Mouse (Mus musculus) splenic B cell, adult 2 months (primary cell): ENCODE measurements around the gene Tmem258.

Source experiments
- DNase-seq: peaks from one replicate; pipeline ENCODE4 v3.0.0-alpha.2; 2011; ENCODE audit warnings: low read depth, low spot score
- H3K27me3 ChIP-seq: 2 replicates; pipeline ENCODE4 v1.6.1; 2012; ENCODE audit warnings: mild to moderate bottlenecking, low read length, moderate library complexity, mixed read lengths; ENCODE audit not compliant: control insufficient read depth, poor library complexity, insufficient read depth, severe bottlenecking
- H3K36me3 ChIP-seq: 2 replicates; pipeline ENCODE4 v1.6.1; 2012; ENCODE audit warnings: mild to moderate bottlenecking, low read length, moderate library complexity, mixed read lengths; ENCODE audit not compliant: control insufficient read depth, poor library complexity, insufficient read depth, severe bottlenecking

Tmem258 gene

GRCm38 (mm10) chr19:10194337-10194736 lies 9.5 kb upstream of the Tmem258 start:
- Histone ChIP-seq H3K36me3 (no peaks in the 10 kb centered on the region; the same call in 1 of the 2 replicates), H3K27me3 (no peaks in the 10 kb centered on the region)
- no peak for DNase-seq

- DNase-seq = no peak
- no peaks in the 10 kb centered on the region for H3K27me3 ChIP-seq
- H3K36me3 ChIP-seq = peaks cover 4% of the 10 kb centered on the region
Observed at GRCm38 (mm10) chr19:10195252-10195651, 8.6 kb upstream of the Tmem258 start.

DNA sequence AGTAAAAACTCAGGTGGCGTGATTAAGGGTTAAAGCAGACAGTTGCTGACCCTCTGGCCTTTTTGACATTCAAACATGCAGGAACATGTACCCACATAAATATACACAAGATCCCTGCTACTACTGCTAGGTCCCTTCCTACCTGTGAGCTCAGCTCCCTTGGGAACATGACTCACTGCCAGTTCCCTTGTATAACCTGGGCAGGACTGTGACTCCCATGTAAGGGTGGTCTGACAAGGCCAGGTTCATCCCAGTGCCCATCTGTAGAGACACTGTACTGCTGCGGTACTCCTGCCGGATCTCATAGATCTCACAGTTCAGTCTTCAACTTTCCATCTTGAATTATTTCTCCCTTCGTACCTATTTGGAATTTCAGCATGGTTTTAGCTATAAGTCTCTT lies 6.7 kb upstream of the Tmem258 start:
- DNase-seq = no peak
- Histone ChIP-seq H3K36me3 (peaks cover 4% of the 10 kb centered on the region), H3K27me3 (no peaks in the 10 kb centered on the region)

DNA sequence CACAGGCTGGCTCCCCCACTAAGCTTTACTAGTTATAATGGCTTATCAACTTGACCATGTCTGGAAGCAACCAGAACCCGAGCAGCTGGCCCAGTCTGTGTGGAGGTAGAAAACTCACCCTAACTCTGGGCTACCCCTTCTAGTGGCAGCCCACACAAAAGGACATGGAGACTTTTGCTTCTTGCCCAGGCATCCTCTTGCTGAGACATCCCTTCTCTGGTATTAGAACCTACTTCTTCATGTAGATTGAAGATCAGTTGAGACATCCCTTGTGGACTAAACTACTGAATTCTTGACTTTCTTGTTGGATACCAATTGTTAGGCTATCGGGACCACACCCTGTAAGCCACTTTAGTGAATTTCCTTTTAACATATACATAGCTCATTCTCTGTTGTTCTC lies 5.5 kb upstream of the Tmem258 start:
- peaks cover 4% of the 10 kb centered on the region for H3K36me3 ChIP-seq
- no peak for DNase-seq
- no peaks in the 10 kb centered on the region for H3K27me3 ChIP-seq

DNA sequence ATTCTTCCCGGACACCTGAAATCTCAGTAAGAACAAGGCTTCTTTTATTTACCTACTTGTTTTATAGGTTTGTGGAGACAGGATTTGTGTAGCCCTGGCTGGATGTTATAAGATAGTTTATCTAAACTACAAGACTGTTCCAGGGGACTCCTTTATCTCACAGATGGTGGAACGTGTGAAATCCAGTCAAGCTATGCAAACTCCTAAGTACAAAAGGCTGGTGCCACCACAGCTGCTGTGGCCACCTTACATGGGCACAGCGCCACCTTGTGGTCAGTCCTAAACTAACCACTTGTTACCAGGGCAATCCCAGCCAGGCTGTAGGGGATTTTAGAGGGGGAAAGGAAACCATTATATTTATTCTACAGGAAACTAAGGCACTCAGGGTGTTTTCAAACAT lies 5.1 kb upstream of the Tmem258 start:
- peaks cover 4% of the 10 kb centered on the region for H3K36me3 ChIP-seq
- peak; percentile 86 for DNase-seq
- no peaks in the 10 kb centered on the region for H3K27me3 ChIP-seq

DNA sequence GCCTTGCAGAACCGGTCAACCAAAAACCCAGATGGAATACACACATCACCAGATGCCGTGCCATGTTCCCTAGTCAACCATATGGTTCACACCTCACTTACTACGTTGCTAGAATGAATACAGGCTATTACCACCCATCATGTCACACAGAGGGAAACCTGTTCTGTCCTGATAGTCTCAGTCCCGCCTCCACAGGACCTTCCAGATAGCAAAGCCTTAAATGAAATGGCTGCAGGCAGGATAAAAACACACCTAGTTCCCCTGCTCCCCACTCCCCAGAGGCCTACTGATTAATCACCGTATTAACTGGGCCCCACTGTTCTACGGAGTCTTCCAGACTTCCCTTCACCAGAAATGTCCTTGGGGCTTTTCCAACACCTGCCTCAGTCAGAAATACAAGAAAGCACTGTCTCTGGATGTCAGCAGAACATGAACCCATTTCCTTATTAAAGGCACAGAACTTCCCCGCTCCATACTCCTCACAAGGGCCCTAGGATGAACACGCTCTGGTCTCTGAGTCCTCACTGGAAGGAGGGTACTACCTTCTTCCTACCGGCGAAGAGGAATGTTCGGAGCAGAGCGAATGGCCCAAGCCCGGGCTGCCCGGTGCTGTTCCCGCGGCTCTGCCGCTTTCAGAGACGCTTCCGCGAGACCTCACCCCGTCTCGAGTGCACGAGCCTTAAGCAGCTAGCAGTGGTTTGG lies 517 bp upstream of the Tmem258 start:
- DNase-seq = peak; percentile 15
- no peaks in the 10 kb centered on the region for H3K27me3 ChIP-seq
- H3K36me3 ChIP-seq = peaks cover 4% of the 10 kb centered on the region

- no peaks in the 10 kb centered on the region for H3K27me3 ChIP-seq
- H3K36me3 ChIP-seq = peaks cover 3% of the 10 kb centered on the region; the same call in 1 of the 2 replicates
- peak; percentile 73 for DNase-seq
Observed at GRCm38 (mm10) chr19:10204616-10205001, 795 bp downstream of the Tmem258 start.

- no peak for DNase-seq
- Histone ChIP-seq H3K36me3 (peaks cover 1% of the 10 kb centered on the region; the same call in 1 of the 2 replicates), H3K27me3 (no peaks in the 10 kb centered on the region)
Observed at GRCm38 (mm10) chr19:10205051-10205450, 1.2 kb downstream of the Tmem258 start.

- DNase-seq = no peak
- Histone ChIP-seq H3K36me3 (no peaks in the 10 kb centered on the region), H3K27me3 (no peaks in the 10 kb centered on the region)
Observed at GRCm38 (mm10) chr19:10208851-10209250, 5.0 kb downstream of the Tmem258 start.

DNA sequence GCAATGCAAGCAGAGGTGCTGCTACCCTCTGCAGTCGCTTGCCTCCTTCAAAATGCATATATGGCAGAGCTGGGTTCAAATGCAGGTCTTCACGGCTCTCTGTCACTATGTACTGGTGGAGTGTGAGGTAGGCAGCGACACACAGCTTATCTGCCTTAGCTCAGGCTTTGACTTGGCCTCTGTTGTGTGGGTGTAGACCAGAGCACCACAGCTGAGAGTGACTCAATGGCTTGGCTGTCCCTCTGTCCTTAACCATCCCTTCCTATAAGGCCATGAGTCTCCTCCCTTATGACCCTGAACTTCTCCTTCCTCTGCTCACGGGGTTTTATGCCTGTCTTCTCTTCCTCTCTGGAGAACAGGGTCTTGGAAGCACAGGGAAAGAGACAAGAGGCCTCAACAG lies 7.1 kb downstream of the Tmem258 start:
- Histone ChIP-seq H3K36me3 (no peaks in the 10 kb centered on the region), H3K27me3 (no peaks in the 10 kb centered on the region)
- DNase-seq = no peak

GRCm38 (mm10) chr19:10213796-10214471 lies 10.1 kb downstream of the Tmem258 start:
- Histone ChIP-seq H3K27me3 (no peaks in the 10 kb centered on the region), H3K36me3 (no peaks in the 10 kb centered on the region)
- no peak for DNase-seq

GRCm38 (mm10) chr19:10216101-10216500 lies 12.3 kb downstream of the Tmem258 start:
- DNase-seq = no peak
- Histone ChIP-seq H3K36me3 (no peaks in the 10 kb centered on the region), H3K27me3 (no peaks in the 10 kb centered on the region)

DNA sequence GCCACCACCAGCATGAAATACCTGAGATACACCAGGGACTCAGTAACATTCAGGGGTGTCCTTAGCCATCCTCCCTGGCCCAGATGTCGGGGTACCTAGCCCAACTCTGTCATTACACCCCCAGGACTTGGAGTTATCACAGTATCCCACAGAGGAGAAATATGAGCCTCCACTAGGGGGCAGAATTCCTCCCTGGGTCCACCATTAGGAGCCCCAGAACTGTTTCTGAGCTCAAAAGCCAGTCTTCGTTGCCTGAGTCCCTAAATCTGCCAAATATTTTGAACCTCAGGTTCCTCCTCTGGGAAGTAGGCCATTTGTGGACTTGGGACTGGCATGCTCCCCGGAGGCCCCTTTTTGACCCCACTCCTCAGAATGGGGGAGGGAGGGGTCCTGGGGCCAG lies 15.3 kb downstream of the Tmem258 start:
- DNase-seq = peak; percentile 65
- H3K36me3 ChIP-seq = no peaks in the 10 kb centered on the region
- no peaks in the 10 kb centered on the region for H3K27me3 ChIP-seq

GRCm38 (mm10) chr19:10219593-10219992 lies 15.8 kb downstream of the Tmem258 start:
- H3K27me3 ChIP-seq = no peaks in the 10 kb centered on the region
- no peak for DNase-seq
- no peaks in the 10 kb centered on the region for H3K36me3 ChIP-seq

GRCm38 (mm10) chr19:10221585-10221984 lies 17.8 kb downstream of the Tmem258 start:
- no peaks in the 10 kb centered on the region for H3K36me3 ChIP-seq
- H3K27me3 ChIP-seq = no peaks in the 10 kb centered on the region
- DNase-seq = no peak
